In the genomic region with DNA sequence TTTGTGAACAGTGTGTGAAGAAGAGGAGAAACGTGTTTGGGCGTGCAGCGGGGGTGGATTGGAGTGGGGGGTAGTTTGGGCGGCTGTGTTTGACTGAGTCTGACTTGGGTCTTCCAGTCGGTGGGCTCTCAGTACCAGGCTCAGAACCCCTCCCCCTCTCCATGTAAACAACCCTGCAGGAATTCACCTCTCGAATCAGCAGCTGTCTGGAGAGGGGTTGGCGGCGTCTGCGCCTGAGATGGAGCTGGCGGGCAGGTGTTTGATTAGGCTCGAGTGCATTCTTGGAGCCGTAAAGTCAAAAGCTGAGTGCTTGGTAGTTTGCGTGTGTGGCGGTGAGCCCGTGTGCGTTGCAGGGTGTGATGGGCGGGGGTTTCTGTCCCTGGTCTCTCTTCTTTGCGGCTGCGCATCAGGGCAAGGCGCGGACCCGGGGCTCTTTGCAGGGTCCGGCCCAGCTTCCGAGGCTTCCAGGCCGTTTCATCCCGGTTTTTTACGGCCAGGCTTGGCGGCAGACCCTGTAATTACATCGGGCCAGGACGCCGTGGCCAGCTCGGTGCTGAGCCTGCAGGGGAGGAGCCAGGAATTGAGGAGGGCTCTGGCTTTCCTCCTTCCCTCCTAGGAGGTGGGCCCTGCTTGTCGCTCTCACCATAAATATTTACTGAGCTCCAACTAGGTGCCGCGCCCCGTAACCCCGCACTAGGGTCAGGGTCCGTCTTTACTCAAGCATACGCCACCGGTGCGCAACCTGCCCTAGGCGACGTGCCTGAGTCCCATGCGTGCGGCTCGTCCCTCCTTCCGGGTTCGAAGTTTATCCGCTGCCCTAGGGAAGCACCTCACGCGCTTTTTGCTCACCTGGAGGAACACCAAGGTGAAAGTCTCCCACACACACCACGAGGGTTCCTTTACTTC, we compare ENCODE assay signal across 7 mouse cellular contexts. TPM values are rescaled to one million over a fixed set of nuclear protein-coding genes. Genes with fewer than 3 reads are reported as not detected.
DNase-seq lines count a peak whose midpoint lies in the region; ATAC-seq lines count a peak whose summit lies in the region.

A gene (minus strand): TSS at position 537 of the 906 bp plus-strand sequence.

- peak; percentile 33 for ATAC-seq in forebrain, embryonic 11.5 days (replicated peaks; ENCODE audit: low FRiP score)
- 0 out of 2 replicates have a peak, but pooled peaks have one; percentile 12 for ATAC-seq in megakaryocyte, adult 5-6 weeks (ENCODE audit: poor library complexity, severe bottlenecking)
- peak; percentile 73 for ATAC-seq in stomach, embryonic 14.5 days (ENCODE audit: insufficient number of reproducible peaks, insufficient read depth, low FRiP score, low read depth)

- peak; percentile 51 for DNase-seq in Muller cell, postnatal 12 days (ENCODE audit: inconsistent ontology term)
- peak; percentile 51 to 63 for DNase-seq in adrenal gland, postnatal 36 days
- DNase-seq in forebrain, embryonic 11.5 days (ENCODE audit: low spot score) = peak; percentile 73
- DNase-seq in heart, postnatal 4 days = peak; percentile 68
- peak; percentile 57 for DNase-seq in layer of hippocampus, adult 9-11 months

- H3K4me3 ChIP-seq in forebrain, embryonic 11.5 days (ENCODE audit: low read depth, low read length) = peak within 1 kb of the TSS; percentile 36
- H3K4me3 ChIP-seq in stomach, embryonic 14.5 days (ENCODE audit: low read depth, low read length) = peak within 1 kb of the TSS; percentile 64

- no peak within 1 kb of the TSS for H3K27ac ChIP-seq in forebrain, embryonic 11.5 days (ENCODE audit: low read depth, low read length)
- peak within 1 kb of the TSS; percentile 78 for H3K27ac ChIP-seq in stomach, embryonic 14.5 days (ENCODE audit: low read length)

- H3K27me3 ChIP-seq in forebrain, embryonic 11.5 days (ENCODE audit: control insufficient read depth, insufficient read depth, low read length) = peaks cover 30% of the 10 kb centered on the region
- no peaks in the 10 kb centered on the region for H3K27me3 ChIP-seq in stomach, embryonic 14.5 days (ENCODE audit: control insufficient read depth, insufficient read depth, low read length)

- H3K4me2 ChIP-seq in forebrain, embryonic 11.5 days (ENCODE audit: low read depth, low read length, severe bottlenecking) = peak within 1 kb of the TSS; percentile 90
- peak within 1 kb of the TSS; percentile 96 for H3K4me2 ChIP-seq in stomach, embryonic 14.5 days (replicated peaks; ENCODE audit: low read depth, low read length)

- no peaks in the 10 kb centered on the region for H3K9me3 ChIP-seq in forebrain, embryonic 11.5 days (ENCODE audit: control insufficient read depth, low read length)
- H3K9me3 ChIP-seq in stomach, embryonic 14.5 days (ENCODE audit: control insufficient read depth, low read depth, low read length) = no peaks in the 10 kb centered on the region

- H3K36me3 ChIP-seq in forebrain, embryonic 11.5 days (ENCODE audit: control insufficient read depth, insufficient read depth, low read length) = no peaks in the 10 kb centered on the region
- H3K36me3 ChIP-seq in stomach, embryonic 14.5 days (ENCODE audit: control insufficient read depth, insufficient read depth, low read length) = peaks cover 5% of the 10 kb centered on the region; the same call in 1 of the 2 replicates

- under 1% methylated on average over 52 of the region's 52 CpGs for WGBS in forebrain, embryonic 11.5 days
- 1% methylated on average over 52 of the region's 52 CpGs for WGBS in stomach, embryonic 14.5 days

- H3K4me1 ChIP-seq in forebrain, embryonic 11.5 days (replicated peaks; ENCODE audit: control insufficient read depth, insufficient read depth, low read length) = peaks cover 17% of the 10 kb centered on the region
- H3K4me1 ChIP-seq in stomach, embryonic 14.5 days (ENCODE audit: control insufficient read depth, insufficient read depth, low read length) = peaks cover 29% of the 10 kb centered on the region

- peak within 1 kb of the TSS; percentile 59 for H3K9ac ChIP-seq in forebrain, embryonic 11.5 days (ENCODE audit: low read length)
- peak within 1 kb of the TSS; percentile 2; the same call in 1 of the 2 replicates for H3K9ac ChIP-seq in stomach, embryonic 14.5 days (replicated peaks; ENCODE audit: low read depth, low read length)

RNA-seq across cellular contexts. Expression of the gene that starts here (rescaled TPM):
- 10 to 100 TPM in 1 of 2 experiments, 1 to 10 TPM in 1; 9.8 to 12.5 TPM for total RNA-seq in adrenal gland, postnatal 36 days (2021)
- polyA plus RNA-seq in forebrain, embryonic 11.5 days (2014; fragmentation: Nextera tagmentation; extraction: Ambion mirVana) = 10.8 and 11.4 TPM in 2 replicates
- 10 to 100 TPM; 37.9 to 42.0 TPM for total RNA-seq in heart, postnatal 4 days (2021)
- total RNA-seq in megakaryocyte, adult 5-6 weeks (2015) = not detected in 2 replicates
- total RNA-seq in megakaryocyte, adult 5-6 weeks (2017) = not detected in 2 replicates
- polyA plus RNA-seq in stomach, embryonic 14.5 days (2014; fragmentation: Nextera tagmentation; extraction: Ambion mirVana) = 39.3 and 45.0 TPM in 2 replicates

Comparison
In these comparisons a context has a peak if more than half of its experiments do, and no peak if none do; other contexts are left out.
1. RNA of the gene that starts here (total RNA-seq): 37.9 to 42.0 TPM in heart, postnatal 4 days and 9.8 to 12.5 TPM in adrenal gland, postnatal 36 days; not detected in megakaryocyte, adult 5-6 weeks; every median in the first group is over 10 times any median in the second.
2. Peak in ATAC-seq in megakaryocyte, adult 5-6 weeks; RNA of the gene not detected or under 1 TPM.
3. ATAC-seq: peak in every context shown above with its lines; median percentile 73 in stomach, embryonic 14.5 days; 33 in forebrain, embryonic 11.5 days; 12 in megakaryocyte, adult 5-6 weeks.
4. Peak in every context shown above with its lines, with median percentiles within 50 percentile points of each other: DNase-seq.